Mouse (Mus musculus): Measurements from ENCODE around the gene Trim17. TPM values are rescaled to one million over a fixed set of nuclear protein-coding genes. Genes with fewer than 3 reads are reported as not detected.

Gene Trim17
- polyA plus RNA-seq, 1 experiment from 2014 or later = 0.26 TPM

DNA sequence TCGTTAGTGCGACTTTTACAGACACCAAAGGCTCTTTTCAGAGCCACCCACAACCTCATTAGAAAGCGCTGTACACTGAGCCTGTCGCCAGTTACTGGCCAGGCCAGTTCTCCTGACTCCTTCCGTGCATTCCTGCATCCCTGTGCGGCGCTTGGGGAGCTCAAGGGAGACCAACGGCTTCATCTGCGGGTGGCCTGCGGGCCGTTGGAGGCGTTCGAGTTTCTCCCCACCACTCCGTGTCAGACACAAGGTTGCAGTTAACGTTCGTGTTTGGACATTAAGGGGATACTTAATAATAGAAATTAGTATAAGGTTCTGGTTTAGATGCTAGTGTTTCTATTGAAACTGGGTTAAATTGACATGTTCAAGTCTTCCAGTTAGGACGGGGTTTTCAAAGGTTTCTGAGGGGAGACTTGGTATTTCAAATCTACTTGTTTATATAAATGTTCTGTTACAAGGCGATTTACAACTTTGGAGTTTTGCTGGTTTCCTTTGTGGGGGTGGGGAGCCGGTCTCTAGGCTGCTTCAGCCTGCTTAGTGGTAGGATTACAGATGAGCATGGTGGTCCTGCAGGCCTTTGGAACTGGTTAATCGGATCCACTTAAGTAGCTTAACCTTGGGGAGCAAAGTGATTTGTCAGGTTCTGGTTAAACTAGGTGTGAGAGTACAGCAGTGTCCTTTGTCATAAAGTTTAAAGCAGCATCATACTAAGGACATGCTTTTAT, 820 bp downstream of the Trim17 start:
- TF ChIP-seq CTCF (IDR thresholded peaks at IDR 0.05) = no peak
- ChIA-PET POLR2A (interaction anchor here (0.9 to 1.4 kb wide), 4 partner anchors 11 to 36 kb away, joined by 3 to 6 read pairs (median 3); partner anchors contain the start of gene Trim11), CTCF (interaction anchor here (1.2 to 2.7 kb wide), 4 partner anchors 14 to 41 kb away, joined by 3 to 8 read pairs (median 6); partner anchors contain the start of gene Trim11)
- ATAC-seq = peak; percentile 17
- H3K27me3 ChIP-seq = no peaks in the 10 kb centered on the region
- in situ Hi-C loops (cut with MboI; ENCODE audit: low pct_unique_long_range_greater_than_20kb) = no loop called here
- no peak for DNase-seq (ENCODE audit: low read depth, low spot score)

DNA sequence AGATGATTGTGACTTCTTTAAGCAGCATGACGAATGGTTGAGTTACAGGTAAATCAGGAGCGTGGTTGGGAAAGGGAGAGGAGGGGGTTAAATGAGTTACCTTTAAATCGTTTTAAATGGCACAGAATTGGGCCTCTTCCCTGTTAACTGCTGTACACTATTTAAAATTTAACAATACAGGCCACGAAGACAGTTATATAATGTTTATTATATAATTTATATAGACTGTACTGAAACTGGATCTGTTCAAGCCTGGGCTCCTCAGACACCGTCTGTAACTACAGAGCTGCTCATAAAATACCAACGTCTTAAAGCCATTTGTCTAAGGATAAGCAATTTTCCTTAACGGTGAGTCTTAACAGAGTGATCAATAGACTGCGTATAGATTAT, 1.4 kb downstream of the Trim17 start:
- no peak for DNase-seq (ENCODE audit: low read depth, low spot score)
- ChIA-PET CTCF (interaction anchor here (1.2 to 2.7 kb wide), 3 partner anchors 14 to 41 kb away, joined by 3 to 8 read pairs (median 6); partner anchors contain the start of gene Trim11), POLR2A (interaction anchor here (1.5 kb wide), 1 partner anchor 22 kb away, joined by 4 read pairs; the partner anchor contains the start of gene Trim11)
- ATAC-seq = no peak
- in situ Hi-C loops (cut with MboI; ENCODE audit: low pct_unique_long_range_greater_than_20kb) = no loop called here
- H3K27me3 ChIP-seq = no peaks in the 10 kb centered on the region
- no peak for TF ChIP-seq CTCF (IDR thresholded peaks at IDR 0.05)

GRCm38 (mm10) chr11:58957226-58957914, 2.9 kb downstream of the Trim17 start:
- ChIA-PET CTCF (interaction anchor here (1.5 kb wide), 1 partner anchor 10 kb away, joined by 5 read pairs; no protein-coding TSS in a partner anchor), POLR2A (interaction anchor here (1.5 kb wide), 1 partner anchor 20 kb away, joined by 4 read pairs; the partner anchor contains the start of gene Trim11)
- H3K27me3 ChIP-seq = no peaks in the 10 kb centered on the region
- TF ChIP-seq CTCF (IDR thresholded peaks at IDR 0.05) = no peak
- DNase-seq (ENCODE audit: low read depth, low spot score) = no peak
- no peak for ATAC-seq
- in situ Hi-C loops (cut with MboI; ENCODE audit: low pct_unique_long_range_greater_than_20kb) = no loop called here

- no peak for ATAC-seq
- POLR2A ChIA-PET = no interaction called here
- no peaks in the 10 kb centered on the region for H3K27me3 ChIP-seq
- CTCF ChIA-PET = interaction anchor here (1.1 kb wide), 1 partner anchor 31 kb away, joined by 3 read pairs; no protein-coding TSS in a partner anchor
- in situ Hi-C loops (cut with MboI; ENCODE audit: low pct_unique_long_range_greater_than_20kb) = no loop called here
- no peak for TF ChIP-seq CTCF (IDR thresholded peaks at IDR 0.05)
- no peak for DNase-seq (ENCODE audit: low read depth, low spot score)
Measured at GRCm38 (mm10) chr11:58958536-58958935, 4.1 kb downstream of the Trim17 start.

DNA sequence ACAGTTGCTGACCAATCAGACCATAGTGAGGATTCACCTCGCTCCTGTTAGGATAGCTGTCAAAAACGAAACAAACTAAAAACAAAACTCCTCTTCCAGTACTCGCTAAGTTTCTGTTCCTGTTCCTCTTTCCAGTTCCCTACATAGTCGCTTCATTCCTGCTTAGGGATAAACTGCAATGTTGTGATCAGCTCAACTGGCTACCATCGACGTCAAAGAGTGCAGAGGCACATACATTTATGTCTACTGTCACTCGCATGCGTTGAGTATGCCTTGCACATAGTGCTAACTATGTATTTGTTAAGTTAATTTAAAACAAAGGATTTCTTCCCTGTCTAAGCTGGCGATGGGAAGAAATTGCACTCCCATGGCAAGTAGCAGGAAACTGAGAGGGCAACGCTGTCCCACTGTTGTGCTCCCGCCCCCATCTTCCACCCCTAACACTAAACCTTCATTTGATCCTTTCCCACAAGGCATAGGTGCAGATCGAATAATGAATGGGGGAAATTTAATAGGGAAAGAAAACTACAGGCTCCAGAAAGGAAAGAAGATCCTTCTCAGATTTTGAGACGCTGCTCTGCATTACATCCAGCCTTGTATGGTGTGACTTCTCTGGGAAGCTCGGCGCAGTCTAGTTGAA, 4.8 kb downstream of the Trim17 start:
- in situ Hi-C loops (cut with MboI; ENCODE audit: low pct_unique_long_range_greater_than_20kb) = no loop called here
- TF ChIP-seq CTCF (IDR thresholded peaks at IDR 0.05) = no peak
- CTCF ChIA-PET = interaction anchor here (1.0 to 1.3 kb wide), 4 partner anchors 11 to 32 kb away, joined by 3 to 4 read pairs (median 3); partner anchors contain the start of gene Trim11
- H3K27me3 ChIP-seq = no peaks in the 10 kb centered on the region
- POLR2A ChIA-PET = interaction anchor here (0.7 to 1.7 kb wide), 2 partner anchors 10 to 45 kb away, joined by 3 to 4 read pairs; no protein-coding TSS in a partner anchor
- ATAC-seq (no peak), DNase-seq (ENCODE audit: low read depth, low spot score) (no peak)

DNA sequence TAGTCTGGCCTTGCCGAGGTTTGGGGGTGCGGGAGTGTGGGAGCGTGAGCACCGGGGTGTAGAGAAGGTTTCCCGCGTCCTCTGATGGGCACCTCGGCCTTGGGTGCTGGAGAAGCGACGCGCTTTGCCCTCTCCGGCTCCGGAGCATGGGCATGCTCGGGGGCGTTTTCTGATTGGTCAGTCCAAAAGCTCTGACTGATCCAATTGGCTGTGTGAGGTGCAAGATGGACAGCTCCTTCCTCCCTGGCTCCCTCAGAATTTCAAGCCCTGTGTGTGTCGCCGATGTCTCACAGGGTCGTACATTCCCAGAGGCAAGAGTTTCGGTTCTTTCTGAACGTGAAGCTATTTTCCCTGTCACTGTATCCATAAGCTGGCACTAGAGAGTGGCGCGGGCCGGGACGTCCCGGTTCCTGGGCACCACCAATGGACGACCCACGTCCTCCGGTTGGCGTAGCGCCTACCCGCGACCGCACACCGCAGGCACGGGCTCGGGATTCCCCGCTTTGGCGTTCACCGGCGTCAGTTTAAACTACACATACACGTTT, 5.5 kb downstream of the Trim17 start:
- no peak for TF ChIP-seq CTCF (IDR thresholded peaks at IDR 0.05)
- in situ Hi-C loops (cut with MboI; ENCODE audit: low pct_unique_long_range_greater_than_20kb) = no loop called here
- H3K27me3 ChIP-seq = no peaks in the 10 kb centered on the region
- no peak for DNase-seq (ENCODE audit: low read depth, low spot score)
- ChIA-PET CTCF (interaction anchor here (0.8 to 1.3 kb wide), 5 partner anchors 10 to 55 kb away, joined by 3 to 4 read pairs (median 3); partner anchors contain the start of gene Trim11), POLR2A (interaction anchor here (0.7 to 1.7 kb wide), 2 partner anchors 9 to 46 kb away, joined by 3 to 4 read pairs; no protein-coding TSS in a partner anchor)
- ATAC-seq = peak; percentile 83

DNA sequence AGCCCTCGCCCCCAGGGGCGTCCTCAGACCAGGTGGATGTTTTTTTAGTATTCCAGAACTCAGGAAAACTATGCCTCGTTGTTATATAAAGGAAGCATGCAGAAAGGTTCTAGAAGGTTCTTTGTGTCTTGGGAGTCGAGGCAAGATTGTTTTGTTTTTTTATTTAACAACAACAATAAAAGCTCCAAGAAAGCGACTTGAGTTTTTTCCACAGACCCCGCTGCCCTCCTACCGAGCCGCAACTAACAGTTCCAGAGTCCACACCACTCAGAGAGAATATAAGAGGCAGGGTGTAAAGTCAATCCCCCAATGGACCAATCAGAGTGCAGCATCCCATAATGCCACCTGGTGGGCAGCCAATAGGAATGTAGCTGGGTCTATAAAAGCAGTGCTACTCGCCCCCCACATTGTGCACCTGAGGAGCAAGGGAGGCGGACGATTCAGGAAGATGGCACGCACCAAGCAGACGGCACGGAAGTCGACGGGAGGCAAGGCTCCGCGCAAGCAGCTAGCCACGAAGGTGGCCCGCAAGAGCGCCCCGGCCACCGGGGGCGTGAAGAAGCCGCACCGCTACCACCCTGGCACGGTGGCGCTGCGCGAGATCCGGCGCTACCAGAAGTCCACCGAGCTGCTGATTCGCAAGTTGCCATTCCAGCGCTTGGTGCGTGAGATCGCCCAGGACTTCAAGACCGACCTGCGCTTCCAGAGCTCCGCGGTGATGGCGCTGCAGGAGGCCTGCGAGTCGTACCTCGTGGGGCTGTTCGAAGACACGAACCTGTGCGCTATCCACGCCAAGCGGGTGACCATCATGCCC, 7.1 kb downstream of the Trim17 start:
- no peak for DNase-seq (ENCODE audit: low read depth, low spot score)
- ChIA-PET CTCF (interaction anchor here (1.2 kb wide), 1 partner anchor 19 kb away, joined by 3 read pairs; no protein-coding TSS in a partner anchor), POLR2A (interaction anchor here (0.6 kb wide), 2 partner anchors 20 to 655 kb away, joined by 3 read pairs; partner anchors contain the start of gene Zfp692)
- ATAC-seq = no peak
- no peak for TF ChIP-seq CTCF (IDR thresholded peaks at IDR 0.05)
- in situ Hi-C loops (cut with MboI; ENCODE audit: low pct_unique_long_range_greater_than_20kb) = no loop called here
- no peaks in the 10 kb centered on the region for H3K27me3 ChIP-seq

DNA sequence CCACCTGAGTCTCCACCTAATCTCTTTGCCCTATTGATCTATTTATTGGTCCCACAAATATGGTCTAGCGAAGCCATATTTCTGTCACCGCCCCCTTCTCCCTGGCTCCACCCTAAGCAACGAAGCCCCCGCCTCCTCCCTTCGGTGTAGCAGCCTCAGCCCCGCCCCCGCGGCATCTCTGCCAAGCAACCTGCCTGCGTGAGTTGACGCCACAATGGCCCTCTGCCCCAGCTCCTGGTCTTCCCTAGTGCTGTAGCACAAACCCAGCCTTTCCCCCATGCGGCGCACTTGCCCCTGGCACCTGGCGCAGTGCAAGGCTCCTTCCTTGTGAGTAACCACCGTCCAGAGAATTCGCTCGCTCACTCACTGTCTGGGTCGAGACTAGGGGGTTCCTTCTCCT, 9.1 kb downstream of the Trim17 start:
- ChIA-PET POLR2A (no interaction called here), CTCF (no interaction called here)
- H3K27me3 ChIP-seq = no peaks in the 10 kb centered on the region
- ATAC-seq (no peak), DNase-seq (ENCODE audit: low read depth, low spot score) (no peak)
- TF ChIP-seq CTCF (IDR thresholded peaks at IDR 0.05) = no peak
- in situ Hi-C loops (cut with MboI; ENCODE audit: low pct_unique_long_range_greater_than_20kb) = no loop called here

DNA sequence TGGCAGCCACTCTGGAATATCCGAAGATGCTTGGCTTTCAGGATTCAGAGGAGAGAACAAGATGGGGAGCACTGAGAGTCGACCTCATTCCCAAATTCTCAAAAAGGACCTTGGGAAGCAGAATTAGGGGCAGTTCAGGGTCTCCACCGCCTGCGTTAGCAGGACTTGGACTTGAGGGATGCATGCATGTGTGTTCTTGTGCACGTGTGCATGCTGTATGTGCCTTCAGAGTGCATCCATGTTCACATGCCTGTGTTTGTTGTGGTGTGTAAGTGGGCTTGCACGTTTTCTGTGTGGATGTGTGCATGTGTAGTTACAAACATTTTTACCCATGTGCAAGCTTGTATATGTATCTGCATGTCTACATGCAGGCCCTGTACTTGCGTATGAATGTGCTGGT, 9.7 kb downstream of the Trim17 start:
- H3K27me3 ChIP-seq = no peaks in the 10 kb centered on the region
- POLR2A ChIA-PET = no interaction called here
- no peak for TF ChIP-seq CTCF (IDR thresholded peaks at IDR 0.05)
- ATAC-seq (no peak), DNase-seq (ENCODE audit: low read depth, low spot score) (no peak)
- CTCF ChIA-PET = no interaction called here
- in situ Hi-C loops (cut with MboI; ENCODE audit: low pct_unique_long_range_greater_than_20kb) = no loop called here
